Mouse (Mus musculus) G1E (cell line): ENCODE measurements at regions not wholly inside any gene's neighbourhood (a gene's known extent, or its start where the extent isn't known, plus 50 kb on each side); places are given as distances from the start of the nearest gene placed in this dataset.

Experiments used
- ATAC-seq: 2 replicates; pipeline ENCODE4 v1.8.0; 2016; ENCODE audit warnings: mild to moderate bottlenecking; ENCODE audit not compliant: insufficient number of reproducible peaks, poor library complexity, low FRiP score, severe bottlenecking; ENCODE audit errors: extremely low read depth
- DNase-seq: peaks from one replicate; pipeline ENCODE4 v3.0.0; 2012; ENCODE audit warnings: low spot score
- H3K27me3 ChIP-seq: 2 replicates; pipeline ENCODE4 v1.6.1; 2012; ENCODE audit warnings: mild to moderate bottlenecking, low read length, inconsistent platforms; ENCODE audit not compliant: insufficient read depth
- H3K36me3 ChIP-seq: replicated peaks from 2 replicates; pipeline ENCODE3; 2012; ENCODE audit warnings: mild to moderate bottlenecking, inconsistent platforms
- H3K4me1 ChIP-seq: 2 replicates; pipeline ENCODE4 v1.6.1; 2012; ENCODE audit warnings: low read depth, low read length, inconsistent platforms, mixed read lengths; ENCODE audit not compliant: insufficient read depth
- H3K4me3 ChIP-seq: 2 replicates; pipeline ENCODE4 v1.5.1; 2012; ENCODE audit warnings: low read depth, mild to moderate bottlenecking, inconsistent platforms, low read length, moderate library complexity, mixed read lengths
- H3K9me3 ChIP-seq: replicated peaks from 2 replicates; pipeline ENCODE4 v1.6.1; 2012; ENCODE audit warnings: inconsistent platforms
- CTCF ChIP-seq: IDR thresholded peaks from 2 replicates; pipeline ENCODE4 v1.5.1; 2012; ENCODE audit warnings: low read depth, low read length, inconsistent platforms, mixed read lengths
- GATA1 ChIP-seq: IDR thresholded peaks from 2 replicates; pipeline ENCODE4 v1.6.1; 2012; ENCODE audit warnings: borderline replicate concordance, low read length, inconsistent platforms, mixed read lengths
- GATA2 ChIP-seq: IDR thresholded peaks from 2 replicates; pipeline ENCODE4 v1.6.1; 2012; ENCODE audit warnings: low read depth, low read length, inconsistent platforms, borderline replicate concordance
- POLR2AphosphoS5 ChIP-seq: IDR thresholded peaks from 2 replicates; pipeline ENCODE4 v1.6.1; 2012; ENCODE audit warnings: low read depth, low read length, inconsistent platforms; ENCODE audit not compliant: insufficient replicate concordance
- TAL1 ChIP-seq: conservative IDR thresholded peaks from 2 replicates; pipeline ENCODE4 v1.6.1; 2012; ENCODE audit warnings: low read depth, low read length, inconsistent platforms, mixed read lengths

DNA sequence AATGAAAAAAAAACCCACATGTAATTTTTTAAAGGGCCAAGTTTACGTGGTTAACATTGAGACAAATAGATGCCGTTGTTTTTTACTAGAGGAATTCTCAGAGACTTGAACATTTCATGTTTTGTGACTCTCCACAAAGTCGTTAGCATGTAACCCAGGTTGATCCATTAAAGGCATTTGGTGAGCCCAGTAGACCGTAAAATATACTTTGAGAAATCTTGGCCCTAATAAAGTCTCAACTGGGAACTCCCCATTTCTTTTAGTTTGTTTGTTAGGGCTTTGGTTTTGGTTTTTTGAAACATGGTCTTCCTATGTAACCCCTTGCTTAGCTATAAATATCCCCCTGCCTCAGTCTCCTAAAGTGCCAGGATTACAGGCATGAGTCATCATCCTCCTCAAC is 85.9 kb upstream of the Tbl1xr1 start:
- no peak for TF ChIP-seq GATA2
- no peak for TF ChIP-seq POLR2AphosphoS5
- TF ChIP-seq GATA1, result no peak
- no peak for TF ChIP-seq CTCF
- TF ChIP-seq TAL1, result no peak
- Histone ChIP-seq H3K36me3 (no peaks in the 10 kb centered on the region), H3K9me3 (no peaks in the 10 kb centered on the region), H3K4me1 (peaks cover 90% of the 10 kb centered on the region), H3K27me3 (peaks cover 5% of the 10 kb centered on the region; the same call in 1 of the 2 replicates), H3K4me3 (no peak overlapping the region)
- ATAC-seq (no peak), DNase-seq (no peak)

DNA sequence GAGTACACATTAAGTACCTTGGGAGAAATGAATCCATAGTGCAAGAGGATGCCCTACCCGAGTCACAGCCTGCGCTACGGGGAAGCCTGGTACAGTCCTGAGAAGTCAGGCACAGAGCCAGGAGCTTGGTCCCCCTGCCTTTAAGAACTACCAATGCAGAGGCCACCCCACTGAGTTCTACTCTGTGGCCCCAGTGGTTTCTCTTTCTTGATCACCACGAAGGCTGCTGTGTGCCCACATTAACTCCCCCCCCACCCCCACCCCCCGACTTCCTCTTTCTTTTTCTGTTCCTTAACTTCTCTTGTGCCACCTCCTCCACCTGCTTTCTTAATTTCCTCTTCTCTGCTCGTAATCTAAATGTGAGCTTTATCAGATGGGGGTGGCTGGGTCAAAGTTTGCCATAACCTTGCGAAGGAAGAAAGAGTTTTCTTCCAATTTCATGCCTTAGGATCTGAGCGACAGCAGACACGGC is 84.7 kb upstream of the Tbl1xr1 start:
- TF ChIP-seq GATA2 (no peak), POLR2AphosphoS5 (no peak), GATA1 (no peak), CTCF (no peak), TAL1 (no peak)
- peaks cover 88% of the 10 kb centered on the region for H3K4me1 ChIP-seq
- no peaks in the 10 kb centered on the region for H3K9me3 ChIP-seq
- H3K36me3 ChIP-seq, result no peaks in the 10 kb centered on the region
- peak overlapping the region; percentile 57; the same call in 1 of the 2 replicates for H3K4me3 ChIP-seq
- DNase-seq, result peak; percentile 57
- ATAC-seq, result no peak
- H3K27me3 ChIP-seq, result peaks cover 5% of the 10 kb centered on the region; the same call in 1 of the 2 replicates

DNA sequence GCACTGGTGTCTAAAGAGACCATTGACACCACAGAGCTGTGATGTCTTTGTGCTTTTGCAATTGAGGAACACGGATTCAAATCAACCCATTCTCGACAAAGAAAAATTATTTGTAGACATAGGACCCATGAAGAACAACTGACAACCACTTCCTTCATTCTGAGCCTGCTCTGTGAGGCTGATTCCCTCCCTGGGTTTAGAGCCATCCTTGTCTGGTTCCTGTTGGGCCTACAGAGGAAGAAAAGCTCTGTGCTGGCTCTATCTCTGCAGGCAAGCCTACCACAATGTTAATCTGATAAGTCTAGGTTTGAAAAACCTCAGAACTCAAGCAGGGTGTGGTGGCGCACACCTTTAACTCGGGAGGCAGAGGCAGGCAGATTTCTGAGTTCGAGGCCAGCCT is 84.2 kb upstream of the Tbl1xr1 start:
- TF ChIP-seq POLR2AphosphoS5, result no peak
- TF ChIP-seq TAL1, result no peak
- no peak for TF ChIP-seq GATA2
- no peak for TF ChIP-seq GATA1
- no peak for TF ChIP-seq CTCF
- no peak for ATAC-seq
- H3K9me3 ChIP-seq, result no peaks in the 10 kb centered on the region
- no peak for DNase-seq
- H3K4me3 ChIP-seq, result no peak overlapping the region; the same call in 1 of the 2 replicates
- H3K36me3 ChIP-seq, result no peaks in the 10 kb centered on the region
- H3K27me3 ChIP-seq, result peaks cover 5% of the 10 kb centered on the region; the same call in 1 of the 2 replicates
- H3K4me1 ChIP-seq, result peaks cover 88% of the 10 kb centered on the region

DNA sequence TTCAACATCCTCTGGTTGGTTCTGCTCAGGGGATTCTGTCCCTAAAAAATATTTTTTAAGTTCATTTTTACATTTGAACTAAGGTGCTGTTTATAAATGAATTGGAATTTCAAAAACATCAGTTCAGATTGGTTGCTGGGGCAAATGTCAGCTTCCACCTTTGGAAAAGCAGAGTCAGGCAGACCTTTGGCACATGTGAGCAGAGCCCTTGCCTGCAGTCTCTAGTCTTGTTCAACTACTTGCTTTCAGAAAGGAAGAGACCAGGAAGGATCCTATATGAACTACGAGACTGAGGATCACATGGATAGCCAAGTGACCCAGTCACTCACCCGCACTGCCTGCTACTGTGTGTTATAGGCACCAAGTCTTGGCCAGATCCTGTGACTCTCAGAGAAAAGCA is 82.5 kb upstream of the Tbl1xr1 start:
- peaks cover 4% of the 10 kb centered on the region for H3K9me3 ChIP-seq
- H3K4me1 ChIP-seq, result peaks cover 78% of the 10 kb centered on the region
- DNase-seq (no peak), ATAC-seq (no peak)
- no peaks in the 10 kb centered on the region for H3K36me3 ChIP-seq
- peaks cover 5% of the 10 kb centered on the region; the same call in 1 of the 2 replicates for H3K27me3 ChIP-seq
- TF ChIP-seq TAL1 (no peak), CTCF (no peak), GATA1 (no peak)
- H3K4me3 ChIP-seq, result no peak overlapping the region

DNA sequence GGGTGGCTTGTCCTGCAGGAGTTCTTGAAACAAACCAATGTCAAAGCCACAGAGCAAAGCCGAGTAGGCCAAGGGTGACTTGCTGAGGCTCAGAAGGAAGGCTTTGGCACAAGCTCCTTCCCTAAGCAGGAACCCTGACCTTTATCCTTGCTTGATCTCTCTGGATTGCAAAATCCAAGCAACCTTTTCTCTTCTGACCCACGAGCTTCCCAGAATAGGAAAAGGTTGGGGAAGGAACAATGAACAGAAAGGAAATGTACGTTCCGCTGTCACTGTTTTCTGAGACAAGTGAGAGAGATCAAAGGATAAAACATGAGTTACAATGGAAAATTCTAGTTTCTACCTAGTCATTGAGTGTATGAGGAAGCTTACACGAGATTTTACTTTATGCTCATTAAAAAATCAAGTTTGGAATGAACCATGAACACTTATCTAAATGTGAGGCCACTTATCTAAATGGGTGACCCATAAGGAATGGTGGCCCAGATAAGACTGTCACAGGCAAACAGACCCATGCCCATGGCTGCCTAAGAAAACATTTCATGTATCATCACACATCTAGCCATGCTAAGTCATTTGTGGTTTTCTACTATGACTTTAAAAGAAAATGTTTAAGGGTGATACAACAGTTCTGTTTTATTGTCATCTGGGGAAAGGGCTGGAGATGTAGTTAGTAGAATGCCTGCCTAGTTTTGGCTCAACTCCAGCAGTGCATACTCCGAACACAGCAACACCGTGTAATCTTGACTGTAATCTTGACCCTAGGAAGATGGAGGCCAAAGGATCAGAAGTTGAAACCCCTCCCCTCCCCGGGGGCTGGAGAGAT is 80.7 kb upstream of the Tbl1xr1 start:
- Histone ChIP-seq H3K27me3 (peaks cover 5% of the 10 kb centered on the region; the same call in 1 of the 2 replicates), H3K4me3 (no peak overlapping the region; the same call in 1 of the 2 replicates), H3K36me3 (no peaks in the 10 kb centered on the region), H3K4me1 (peaks cover 63% of the 10 kb centered on the region), H3K9me3 (peaks cover 8% of the 10 kb centered on the region)
- TF ChIP-seq TAL1 (peak; percentile 91), GATA1 (no peak)
- DNase-seq (peak; percentile 41), ATAC-seq (peak; percentile 93)

DNA sequence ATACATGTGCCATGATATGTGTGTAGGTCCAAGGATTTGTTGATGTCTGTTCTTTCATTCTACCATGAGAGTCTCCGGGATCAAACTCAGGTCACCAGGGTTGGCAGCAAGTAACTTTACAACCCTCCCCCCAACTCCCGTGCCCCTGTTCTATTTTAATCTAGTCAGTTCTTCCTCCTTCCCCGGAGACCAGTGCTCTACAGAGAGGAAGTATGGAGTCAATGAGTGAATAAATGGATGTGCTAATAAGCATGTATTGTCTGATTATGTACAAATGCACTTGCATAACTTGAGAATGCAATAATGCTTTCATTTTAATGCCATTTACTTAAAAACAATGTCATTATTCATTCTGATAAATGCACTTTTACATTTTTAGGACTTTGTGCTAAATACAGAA is 79.1 kb upstream of the Tbl1xr1 start:
- no peak for ATAC-seq

DNA sequence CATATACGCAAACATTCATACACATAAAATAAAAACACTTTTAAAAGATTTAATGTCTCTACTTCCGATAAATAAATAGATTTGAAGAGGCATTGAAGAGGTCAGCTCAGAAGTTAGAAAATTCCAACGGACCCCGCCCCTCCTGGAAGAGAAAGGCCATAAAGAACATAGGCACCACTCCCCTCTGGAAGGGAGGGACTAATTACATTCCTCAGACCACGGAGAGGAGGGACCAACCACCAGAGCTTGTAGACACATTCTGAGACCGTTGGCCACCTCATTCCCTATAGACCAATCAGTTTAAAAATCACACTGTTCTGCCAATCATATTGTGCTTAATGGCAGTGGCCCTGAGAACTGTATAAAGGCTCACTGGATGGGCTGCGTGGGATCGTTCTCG is 71.0 kb upstream of the Tbl1xr1 start:
- Histone ChIP-seq H3K9me3 (no peaks in the 10 kb centered on the region), H3K27me3 (no peaks in the 10 kb centered on the region), H3K4me1 (peaks cover 18% of the 10 kb centered on the region), H3K4me3 (no peak overlapping the region), H3K36me3 (no peaks in the 10 kb centered on the region)
- ATAC-seq, result no peak
- DNase-seq, result no peak
- TF ChIP-seq GATA2, result no peak
- no peak for TF ChIP-seq GATA1
- TF ChIP-seq TAL1, result no peak
- no peak for TF ChIP-seq POLR2AphosphoS5
- TF ChIP-seq CTCF, result no peak

More for the DNA sequence above, 79.1 kb upstream of the Tbl1xr1 start:
- peaks cover 5% of the 10 kb centered on the region; the same call in 1 of the 2 replicates for H3K27me3 ChIP-seq
- H3K4me3 ChIP-seq, result no peak overlapping the region
- TF ChIP-seq GATA2 (no peak), CTCF (no peak), TAL1 (no peak)
- H3K4me1 ChIP-seq, result peaks cover 48% of the 10 kb centered on the region
- H3K9me3 ChIP-seq, result peaks cover 8% of the 10 kb centered on the region
- no peaks in the 10 kb centered on the region for H3K36me3 ChIP-seq
- DNase-seq, result no peak
